Mouse (Mus musculus) frontal cortex, postnatal 36 days (tissue): Measurements from ENCODE around the gene Ms4a6d.
"Not testable (repeated sequence)": the region's sequence is repeated elsewhere in the genome, so short reads cannot be mapped to it uniquely, and the experiment has no call there.

Experiments used
- DNase-seq, 2 experiments: peaks; one replicate each; pipeline ENCODE4 v3.0.0; 2022; ENCODE audit warnings: low spot score in 2 of 2

Ms4a6d gene

DNA sequence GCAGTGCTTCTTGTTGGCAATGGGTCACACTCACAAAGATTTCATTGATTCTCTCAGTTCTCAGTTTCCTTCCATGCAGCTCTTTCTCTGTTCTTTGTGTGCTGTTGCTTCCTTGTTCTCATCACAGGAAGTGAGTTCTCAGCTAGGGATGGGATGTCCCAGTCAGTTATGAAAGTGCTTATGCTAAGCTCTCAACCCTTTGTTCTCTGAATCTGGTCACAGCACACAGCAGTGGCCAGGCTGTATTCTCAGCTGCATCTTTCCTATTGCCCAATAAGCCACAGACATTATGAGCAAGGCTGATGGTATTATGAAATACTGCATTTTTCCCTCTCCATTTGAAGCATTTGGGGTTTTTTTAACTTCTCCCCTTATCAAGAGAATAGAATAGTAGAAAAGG is 45.1 kb downstream of the Ms4a6d start:
- DNase-seq: not testable (repeated sequence)

GRCm38 (mm10) chr19:11554726-11555125 is 49.9 kb downstream of the Ms4a6d start:
- DNase-seq: no peak

- no peak for DNase-seq
These were observed 56.7 kb downstream of the Ms4a6d start for GRCm38 (mm10) chr19:11547911-11548310.

DNA sequence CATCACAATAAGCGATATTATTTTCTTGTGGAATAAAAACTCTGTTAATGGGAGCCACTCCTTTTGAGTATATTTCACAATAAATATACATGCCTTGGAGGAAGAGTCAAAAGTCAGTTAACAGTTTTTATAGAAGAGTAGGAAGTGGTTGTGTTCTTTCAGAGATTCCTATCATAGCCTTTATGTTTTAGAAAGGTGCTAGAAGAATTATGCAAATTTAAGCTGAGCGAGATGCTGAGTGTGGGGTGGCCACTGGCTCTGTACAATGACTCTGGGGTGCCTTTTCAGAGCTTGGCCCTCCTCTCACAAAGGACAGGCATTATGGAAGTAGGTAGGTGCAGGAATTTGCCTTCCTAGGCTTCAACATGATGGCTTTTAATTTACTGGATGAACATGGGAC is 60.3 kb downstream of the Ms4a6d start:
- not testable (repeated sequence) for DNase-seq

DNA sequence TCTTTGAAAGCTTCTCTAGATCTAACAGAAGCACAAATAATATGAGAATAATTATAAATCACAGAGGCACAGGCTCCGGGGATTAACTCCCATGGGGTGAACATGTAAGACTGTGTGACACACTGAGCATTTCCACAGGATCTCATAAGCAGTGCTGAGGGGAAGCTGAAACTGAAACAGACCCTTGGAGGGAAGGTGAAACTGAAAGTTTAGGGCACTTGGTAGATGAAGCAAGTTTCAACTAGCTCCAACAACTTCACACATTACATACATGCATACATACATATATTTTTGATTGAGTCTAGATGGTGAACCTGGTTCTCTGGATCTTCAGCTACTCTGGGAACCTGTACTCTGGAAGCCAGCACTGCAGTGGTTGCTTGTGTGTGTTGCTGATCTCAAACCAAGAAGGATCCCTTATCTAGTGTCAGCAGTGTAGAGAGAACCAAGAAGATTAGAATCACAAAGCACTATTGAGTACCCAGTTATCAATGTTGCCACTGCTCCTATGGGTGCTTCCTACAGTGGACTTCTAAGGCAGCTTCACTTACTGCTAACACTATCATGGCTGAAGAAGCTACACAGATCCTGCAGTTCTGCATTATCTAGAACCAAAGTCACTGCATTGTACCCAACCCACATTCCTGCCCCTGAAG is 64.4 kb downstream of the Ms4a6d start:
- not testable (repeated sequence) for DNase-seq

DNA sequence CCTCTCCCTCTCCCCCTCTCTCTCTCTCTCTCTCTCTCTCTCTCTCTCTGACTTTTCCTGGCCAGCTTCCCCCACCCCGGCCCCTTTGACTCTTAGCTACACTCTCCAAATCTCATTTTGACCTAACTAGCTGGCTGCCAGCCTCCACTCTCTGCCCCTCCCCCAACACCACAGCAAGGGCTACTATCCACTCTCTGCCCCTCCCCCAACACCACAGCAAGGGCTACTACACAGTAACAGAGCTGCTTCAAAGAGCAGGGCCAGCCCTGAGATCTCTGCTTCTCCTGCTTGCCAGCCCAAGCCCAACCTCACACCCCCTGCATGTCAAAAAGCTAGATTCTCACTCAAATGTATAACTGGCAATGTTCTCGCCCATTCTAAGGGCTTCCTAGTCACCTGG is 67.3 kb downstream of the Ms4a6d start:
- no peak for DNase-seq
